Mouse (Mus musculus) layer of hippocampus, adult 9-10 months (tissue): ENCODE data around the gene Vwa7.

Source experiments
- DNase-seq: peaks from one replicate; pipeline ENCODE4 v3.0.0; 2022; ENCODE audit warnings: low spot score

The Vwa7 gene

GRCm38 (mm10) chr17:35064378-35064877 lies 48.0 kb downstream of the Vwa7 start:
- DNase-seq: no peak

GRCm38 (mm10) chr17:35064951-35065947 lies 48.9 kb downstream of the Vwa7 start, which contains the start of gene Ly6g6c:
Gene Ly6g6c, plus strand, starts transcription at chr17:35065388.
- DNase-seq: no peak

- no peak for DNase-seq
Observed at GRCm38 (mm10) chr17:35066084-35066483, 49.7 kb downstream of the Vwa7 start, which contains the start of gene Mpig6b. Gene Mpig6b, minus strand, starts transcription at chr17:35066184.

- no peak for DNase-seq
Observed at GRCm38 (mm10) chr17:35068213-35068914, 52.0 kb downstream of the Vwa7 start.

GRCm38 (mm10) chr17:35070556-35071229 lies 54.3 kb downstream of the Vwa7 start:
- DNase-seq: no peak

- no peak for DNase-seq
Observed at GRCm38 (mm10) chr17:35071454-35071853, 55.1 kb downstream of the Vwa7 start.

- DNase-seq: no peak
Observed at GRCm38 (mm10) chr17:35074097-35074496, 57.7 kb downstream of the Vwa7 start.
